In genomic region chr11:117628312-117628779, GRCm38 (mm10) we compare ENCODE assay signal across 8 mouse cellular contexts. TPM values are rescaled to one million over a fixed set of nuclear protein-coding genes. Genes with fewer than 3 reads are reported as not detected.
DNase-seq lines count a peak whose midpoint lies in the region; ATAC-seq lines count a peak whose summit lies in the region.

No protein-coding gene starts in this region.

- no peaks in the 10 kb centered on the region for H3K36me3 ChIP-seq in heart, embryonic 11.5 days (ENCODE audit: control insufficient read depth, insufficient read depth, low read length)
- H3K36me3 ChIP-seq in neural tube, embryonic 13.5 days, result no peaks in the 10 kb centered on the region

- no peaks in the 10 kb centered on the region for H3K9me3 ChIP-seq in heart, embryonic 11.5 days (replicated peaks; ENCODE audit: control insufficient read depth, low read length)
- H3K9me3 ChIP-seq in neural tube, embryonic 13.5 days, result no peaks in the 10 kb centered on the region

- H3K9ac ChIP-seq in heart, embryonic 11.5 days (ENCODE audit: low read depth, low read length), result 0 out of 2 replicates have a peak overlapping the region, but pooled peaks have one; percentile 28
- peak overlapping the region; percentile 62 for H3K9ac ChIP-seq in neural tube, embryonic 13.5 days

- intact Hi-C loops in heart, postnatal 14 days (cut with DNase I), result no loop called here

- H3K4me3 ChIP-seq in heart, embryonic 11.5 days (ENCODE audit: low read depth, low read length), result no peak overlapping the region
- peak overlapping the region; percentile 9; the same call in 1 of the 2 replicates for H3K4me3 ChIP-seq in neural tube, embryonic 13.5 days

- H3K4me2 ChIP-seq in heart, embryonic 11.5 days, result peak overlapping the region; percentile 31
- H3K4me2 ChIP-seq in neural tube, embryonic 13.5 days, result peak overlapping the region; percentile 37

- 16% methylated on average over 9 of the region's 9 CpGs for WGBS in heart, embryonic 11.5 days (ENCODE audit: insufficient replicate concordance)
- 5% methylated on average over 9 of the region's 9 CpGs for WGBS in neural tube, embryonic 13.5 days

- H3K27ac ChIP-seq in heart, embryonic 11.5 days (ENCODE audit: low read depth, low read length), result no peak overlapping the region
- peak overlapping the region; percentile 94 for H3K27ac ChIP-seq in neural tube, embryonic 13.5 days (replicated peaks)

- ATAC-seq in heart, embryonic 11.5 days (replicated peaks; ENCODE audit: insufficient number of reproducible peaks, low FRiP score, low TSS enrichment), result no peak
- ATAC-seq in neural tube, embryonic 13.5 days (ENCODE audit: low read depth), result peak; percentile 82
- no peak for ATAC-seq in megakaryocyte, adult 5-6 weeks (ENCODE audit: poor library complexity, severe bottlenecking)

- no peak for DNase-seq in heart, postnatal 14 days
- DNase-seq in cerebellum, postnatal 10 days, result peak; percentile 88 to 89
- peak; percentile 61 to 62 for DNase-seq in frontal cortex, postnatal 14 days (ENCODE audit: low spot score in 2 of 2)
- DNase-seq in layer of hippocampus, postnatal 25 days (ENCODE audit: extremely low spot score in 1 of 2, low spot score in 1 of 2), result peak; percentile 42 to 53
- no peak for DNase-seq in ovary, adult 18-20 months (ENCODE audit: low spot score)

- H3K27me3 ChIP-seq in heart, embryonic 11.5 days (ENCODE audit: control insufficient read depth, insufficient read depth, low read length), result peaks cover 30% of the 10 kb centered on the region
- no peaks in the 10 kb centered on the region; the same call in 1 of the 2 replicates for H3K27me3 ChIP-seq in neural tube, embryonic 13.5 days

- peaks cover 10% of the 10 kb centered on the region for H3K4me1 ChIP-seq in heart, embryonic 11.5 days (ENCODE audit: control insufficient read depth, insufficient read depth, low read length)
- peaks cover 39% of the 10 kb centered on the region for H3K4me1 ChIP-seq in neural tube, embryonic 13.5 days (replicated peaks)

RNA-seq across cellular contexts. Expression of gene Tnrc6c, which starts 25.7 kb away (rescaled TPM):
- polyA plus RNA-seq in heart, embryonic 11.5 days (2014; fragmentation: Nextera tagmentation; extraction: Ambion mirVana), result 7.0 and 8.1 TPM in 2 replicates
- 10 to 100 TPM; 36.2 to 36.5 TPM for total RNA-seq in heart, postnatal 14 days (2021)
- total RNA-seq in layer of hippocampus, postnatal 25 days (2021), result 10 to 100 TPM; 53.8 to 76.8 TPM
- polyA plus RNA-seq in neural tube, embryonic 13.5 days (2015; fragmentation: Nextera tagmentation; extraction: Ambion mirVana), result 24.9 and 26.5 TPM in 2 replicates
- total RNA-seq in megakaryocyte, adult 5-6 weeks (2015), result 16.3 and 19.1 TPM in 2 replicates
- total RNA-seq in megakaryocyte, adult 5-6 weeks (2017), result 17.9 and 20.4 TPM in 2 replicates

Comparison
In these comparisons a context has a peak if more than half of its experiments do, and no peak if none do; other contexts are left out.
1. DNase-seq: peak in cerebellum, postnatal 10 days (2 of 2), frontal cortex, postnatal 14 days (2 of 2) and layer of hippocampus, postnatal 25 days (2 of 2); none in heart, postnatal 14 days (0 of 2) and ovary, adult 18-20 months (single experiment).